Mouse (Mus musculus) lung, embryonic 16.5 days (tissue): Measurements from ENCODE around the gene Cops9. TPM values are rescaled to one million over a fixed set of nuclear protein-coding genes. Genes with fewer than 3 reads are reported as not detected.

Source experiments
- ATAC-seq: fragments of 200-750 bp; cut with Nextera tagmentation; 2 replicates; pipeline ENCODE4 v1.8.0; 2017; ENCODE audit warnings: low read depth, mild to moderate bottlenecking, moderate library complexity
- H3K27ac ChIP-seq: fragments of 300-500 bp; sonication (generic); 2 replicates; pipeline ENCODE4 v1.5.1; 2014; ENCODE audit warnings: mild to moderate bottlenecking, control low read depth, low read length
- H3K27me3 ChIP-seq: fragments of 300-500 bp; sonication (generic); 2 replicates; pipeline ENCODE4 v1.6.1; 2014; ENCODE audit warnings: low read depth, low read length, mixed read lengths; ENCODE audit not compliant: control insufficient read depth, insufficient read depth
- H3K36me3 ChIP-seq: fragments of 300-500 bp; sonication (generic); 2 replicates; pipeline ENCODE4 v1.6.1; 2014; ENCODE audit warnings: low read length; ENCODE audit not compliant: control insufficient read depth, insufficient read depth
- H3K4me1 ChIP-seq: fragments of 300-500 bp; sonication (generic); replicated peaks from 2 replicates; pipeline ENCODE4 v1.6.1; 2014; ENCODE audit warnings: low read length, mixed read lengths; ENCODE audit not compliant: control insufficient read depth, insufficient read depth
- H3K4me2 ChIP-seq: fragments of 300-500 bp; sonication (generic); 2 replicates; pipeline ENCODE4 v1.6.1; 2014; ENCODE audit warnings: low read depth, low read length, control low read depth
- H3K4me3 ChIP-seq: fragments of 300-500 bp; sonication (generic); 2 replicates; pipeline ENCODE4 v1.5.1; 2014; ENCODE audit warnings: mild to moderate bottlenecking, low read length, control low read depth
- H3K9ac ChIP-seq: fragments of 300-500 bp; sonication (generic); 2 replicates; pipeline ENCODE4 v1.6.1; 2014; ENCODE audit warnings: low read length, control low read depth
- H3K9me3 ChIP-seq: fragments of 300-500 bp; sonication (generic); 2 replicates; pipeline ENCODE4 v1.6.1; 2016; ENCODE audit warnings: low read length; ENCODE audit not compliant: control insufficient read depth
- WGBS: fragments of 180-500 bp; shearing (Covaris S2); extraction: QIAGEN DNeasy Blood & Tissue Kit; methylation state at CpG from one replicate; pipeline ENCODE4 v1.1.7; 2014; 5-methylcytosine and 5-hydroxymethylcytosine counted together
- polyA plus RNA-seq: library from polyadenylated mRNA; unstranded; fragments of >200 nt; fragmentation: Nextera tagmentation; extraction: Ambion mirVana; gene quantifications from 2 replicates; pipeline ENCODE4 v1.2.1, GENCODE M21; 2015

The Cops9 gene
- 386 and 399 TPM in 2 replicates for polyA plus RNA-seq

DNA sequence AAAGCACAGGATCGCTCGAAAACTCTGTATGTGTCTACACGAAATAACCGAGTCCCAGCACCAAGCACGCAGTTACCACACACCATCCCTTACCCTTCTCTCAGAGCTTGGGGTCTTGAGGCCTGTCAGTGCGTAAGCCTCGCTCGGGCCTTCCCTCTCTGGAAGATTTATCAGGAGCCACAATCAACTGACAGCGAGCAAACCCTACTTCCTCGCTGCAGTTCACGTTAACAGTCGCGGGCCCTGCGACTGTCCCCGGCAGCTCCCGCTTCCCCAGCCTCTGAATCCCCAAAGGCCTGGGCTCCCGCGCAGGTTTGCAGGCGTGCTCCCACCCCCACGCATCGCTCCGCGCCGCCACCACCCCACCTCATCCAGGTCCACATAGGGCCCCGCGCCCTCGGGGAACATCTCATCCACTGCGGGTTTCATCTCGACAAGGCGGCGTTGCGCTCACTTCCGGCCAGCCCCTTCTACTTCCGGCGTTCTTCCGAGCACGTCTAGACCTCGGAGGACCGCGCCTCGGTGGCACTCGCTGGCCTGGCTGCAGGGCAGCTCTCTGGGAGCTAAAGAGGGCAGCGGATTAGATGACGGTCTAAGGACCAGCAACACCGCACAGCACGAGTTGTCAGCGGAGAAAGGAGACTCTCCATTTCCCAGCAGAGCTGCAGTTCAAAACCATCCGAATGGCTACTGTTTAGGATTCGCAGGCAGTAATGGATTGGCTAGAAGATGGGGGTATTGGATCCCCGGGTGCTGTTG lies at the start of gene Cops9:
Gene Cops9 (minus strand): TSS at position 472 of the 759 bp plus-strand sequence.
- Histone ChIP-seq H3K4me3 (peak within 1 kb of the TSS; percentile 79), H3K4me2 (peak within 1 kb of the TSS; percentile 65), H3K4me1 (peaks cover 8% of the 10 kb centered on the region), H3K9ac (peak within 1 kb of the TSS; percentile 97), H3K27me3 (no peaks in the 10 kb centered on the region), H3K9me3 (no peaks in the 10 kb centered on the region), H3K27ac (peak within 1 kb of the TSS; percentile 61), H3K36me3 (peaks cover 10% of the 10 kb centered on the region)
- peak; percentile 95 for ATAC-seq
- 2% methylated on average over 50 of the region's 50 CpGs for WGBS

DNA sequence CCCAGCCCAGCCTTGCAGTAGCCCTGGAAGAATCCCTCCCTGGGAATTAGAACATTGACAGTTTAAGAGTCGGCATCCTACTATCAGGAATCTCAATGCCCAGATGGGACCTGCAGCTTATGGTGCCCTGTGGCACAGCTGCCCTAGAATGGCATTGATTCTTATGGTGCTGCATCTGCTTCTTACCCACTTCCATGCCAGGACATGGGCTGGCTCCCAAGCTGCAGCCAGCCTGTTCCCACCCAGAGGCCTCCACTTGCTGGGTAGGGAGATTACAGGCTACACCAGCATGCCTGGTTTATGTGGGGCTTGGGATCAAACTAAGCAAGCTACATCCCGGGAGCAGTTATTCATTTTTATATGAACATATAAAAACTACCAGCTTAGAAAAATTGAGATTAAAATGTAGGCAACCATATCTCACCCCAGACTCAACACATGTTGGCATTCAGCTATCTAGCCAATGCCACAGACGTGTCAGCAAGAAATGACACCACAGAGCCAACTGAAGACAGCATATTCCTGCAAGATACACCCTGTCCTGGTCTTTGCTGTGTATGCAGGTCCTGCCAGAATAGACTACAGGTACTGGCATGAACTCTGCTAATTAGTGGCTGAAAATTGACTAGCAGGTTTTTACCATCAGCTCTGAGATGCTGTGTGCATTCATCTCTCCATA lies 49.5 kb upstream of the Cops9 start:
- H3K9ac ChIP-seq, result no peak overlapping the region
- 65% methylated on average over 3 of the region's 3 CpGs for WGBS
- no peak overlapping the region for H3K27ac ChIP-seq
- H3K36me3 ChIP-seq, result no peaks in the 10 kb centered on the region
- no peaks in the 10 kb centered on the region for H3K4me1 ChIP-seq
- H3K4me3 ChIP-seq, result no peak overlapping the region
- no peak overlapping the region for H3K4me2 ChIP-seq
- no peaks in the 10 kb centered on the region for H3K27me3 ChIP-seq
- no peak for ATAC-seq
- H3K9me3 ChIP-seq, result no peaks in the 10 kb centered on the region

DNA sequence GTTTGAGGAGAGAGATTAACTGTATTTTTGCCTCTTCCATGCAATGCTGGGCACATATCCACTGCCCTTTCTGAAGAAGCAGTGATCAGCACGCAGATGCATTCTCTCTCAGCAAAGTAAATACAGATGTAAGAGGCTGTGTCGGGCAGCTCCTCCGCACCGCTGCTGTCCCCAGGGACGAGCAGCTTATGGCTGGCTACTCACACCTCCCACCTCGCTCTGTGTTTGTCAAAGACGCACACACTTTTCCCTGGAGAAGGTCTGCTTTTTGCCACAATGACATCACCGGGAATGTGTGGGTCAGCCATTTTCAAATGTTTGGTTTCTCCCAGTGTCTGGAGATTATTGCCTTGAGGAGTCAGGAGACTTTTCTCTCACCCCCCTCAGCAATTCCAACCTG lies 45.2 kb upstream of the Cops9 start:
- H3K4me2 ChIP-seq, result no peak overlapping the region
- H3K27me3 ChIP-seq, result no peaks in the 10 kb centered on the region
- H3K9ac ChIP-seq, result no peak overlapping the region
- H3K9me3 ChIP-seq, result no peaks in the 10 kb centered on the region
- no peak overlapping the region for H3K27ac ChIP-seq
- H3K4me1 ChIP-seq, result no peaks in the 10 kb centered on the region
- ATAC-seq, result no peak
- WGBS, result 18% methylated on average over 8 of the region's 8 CpGs
- no peaks in the 10 kb centered on the region for H3K36me3 ChIP-seq
- H3K4me3 ChIP-seq, result no peak overlapping the region

DNA sequence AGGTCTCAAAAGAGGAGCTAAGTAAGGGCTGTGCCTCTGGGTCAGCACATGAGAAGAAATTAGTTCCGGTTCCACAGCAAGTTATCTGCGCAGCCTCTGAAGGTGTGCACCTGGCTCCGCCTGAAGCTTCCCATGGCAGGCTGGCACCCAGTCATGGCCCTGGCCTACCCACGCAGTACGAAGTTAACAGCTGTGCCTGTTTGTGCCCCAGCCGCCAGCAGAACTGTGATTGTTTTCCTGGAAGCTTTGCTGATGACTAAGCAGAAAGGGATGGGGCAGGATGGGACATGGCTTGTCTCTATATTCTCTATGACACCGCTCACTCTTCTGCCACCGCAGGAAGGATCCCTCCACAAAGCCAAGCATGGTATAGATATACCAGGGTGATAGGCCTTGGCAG lies 41.4 kb upstream of the Cops9 start:
- no peak for ATAC-seq
- no peaks in the 10 kb centered on the region for H3K36me3 ChIP-seq
- no peak overlapping the region for H3K4me2 ChIP-seq
- no peaks in the 10 kb centered on the region for H3K4me1 ChIP-seq
- H3K9me3 ChIP-seq, result no peaks in the 10 kb centered on the region
- H3K4me3 ChIP-seq, result no peak overlapping the region
- H3K27ac ChIP-seq, result no peak overlapping the region
- 86% methylated on average over 8 of the region's 8 CpGs for WGBS
- H3K27me3 ChIP-seq, result no peaks in the 10 kb centered on the region
- no peak overlapping the region for H3K9ac ChIP-seq

DNA sequence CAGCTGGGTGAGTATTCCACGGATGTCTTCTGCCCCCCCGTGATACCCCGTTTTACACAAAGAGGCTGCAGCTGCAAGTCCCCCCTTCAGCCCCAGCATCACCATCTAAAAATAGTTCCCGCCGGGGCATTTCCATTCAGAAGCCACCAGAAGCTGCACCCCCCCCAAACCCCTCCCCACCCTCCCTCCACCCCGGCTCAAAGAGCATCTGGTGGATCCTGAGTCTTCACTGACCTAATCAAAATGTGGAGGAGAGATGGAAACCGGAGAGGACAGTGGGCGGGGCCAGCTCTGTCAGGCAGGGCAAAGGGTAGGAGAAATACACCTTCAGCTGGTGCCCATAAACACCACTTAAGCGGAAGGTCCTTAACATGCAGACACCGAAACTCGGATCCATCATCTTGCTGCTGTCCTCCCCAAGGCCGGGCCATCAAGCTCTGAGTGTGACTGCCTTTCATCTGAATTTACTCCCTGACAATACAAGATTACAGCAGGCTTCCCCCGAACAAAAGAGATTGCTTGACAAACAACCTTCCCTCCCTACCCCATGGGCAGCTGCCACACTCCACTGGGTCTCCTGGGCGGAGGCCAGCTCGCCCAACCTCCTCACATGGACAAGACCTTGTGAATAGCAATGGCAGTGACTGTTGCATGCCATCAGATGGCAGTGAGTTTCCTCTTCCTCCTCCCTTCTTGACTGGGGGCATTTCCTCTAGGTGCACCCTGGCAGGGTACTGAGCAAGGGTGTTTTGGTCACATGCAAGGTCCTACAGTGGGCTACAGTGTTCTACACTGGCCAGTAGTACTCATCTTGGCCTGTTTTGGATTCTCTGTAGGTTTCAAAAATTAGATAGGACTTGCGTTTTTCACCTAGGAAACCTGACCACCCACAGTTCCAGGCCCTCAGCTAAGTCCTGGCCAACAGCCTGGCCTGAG lies 39.2 kb upstream of the Cops9 start:
- H3K36me3 ChIP-seq, result no peaks in the 10 kb centered on the region
- no peak overlapping the region for H3K27ac ChIP-seq
- no peaks in the 10 kb centered on the region for H3K4me1 ChIP-seq
- WGBS, result 32% methylated on average over 16 of the region's 16 CpGs
- no peaks in the 10 kb centered on the region for H3K27me3 ChIP-seq
- no peak overlapping the region for H3K4me2 ChIP-seq
- H3K4me3 ChIP-seq, result no peak overlapping the region
- H3K9ac ChIP-seq, result no peak overlapping the region
- no peaks in the 10 kb centered on the region for H3K9me3 ChIP-seq
- no peak for ATAC-seq

DNA sequence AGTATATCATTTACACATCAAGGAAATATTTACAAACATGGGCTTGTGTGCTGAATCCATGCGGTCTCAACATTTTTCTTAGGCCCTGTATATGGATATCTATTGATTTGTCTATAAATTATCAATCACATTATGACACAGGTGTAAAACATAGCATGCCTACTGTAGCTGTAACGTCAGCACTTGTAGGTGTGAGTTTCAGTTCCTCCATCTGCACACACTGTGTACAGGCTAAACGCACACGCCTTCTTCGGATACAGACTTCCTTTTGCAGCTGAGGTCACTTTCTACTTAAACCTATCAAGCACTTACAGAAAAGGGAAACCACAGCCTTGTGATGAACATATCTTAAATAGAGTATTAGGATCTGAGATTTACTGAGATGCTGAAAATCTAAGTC lies 37.0 kb upstream of the Cops9 start:
- H3K27me3 ChIP-seq, result no peaks in the 10 kb centered on the region
- no peak overlapping the region for H3K27ac ChIP-seq
- no peaks in the 10 kb centered on the region for H3K9me3 ChIP-seq
- no peak overlapping the region for H3K4me2 ChIP-seq
- H3K4me3 ChIP-seq, result no peak overlapping the region
- ATAC-seq, result no peak
- H3K4me1 ChIP-seq, result no peaks in the 10 kb centered on the region
- H3K36me3 ChIP-seq, result no peaks in the 10 kb centered on the region
- WGBS, result 77% methylated on average over 5 of the region's 5 CpGs
- no peak overlapping the region for H3K9ac ChIP-seq

DNA sequence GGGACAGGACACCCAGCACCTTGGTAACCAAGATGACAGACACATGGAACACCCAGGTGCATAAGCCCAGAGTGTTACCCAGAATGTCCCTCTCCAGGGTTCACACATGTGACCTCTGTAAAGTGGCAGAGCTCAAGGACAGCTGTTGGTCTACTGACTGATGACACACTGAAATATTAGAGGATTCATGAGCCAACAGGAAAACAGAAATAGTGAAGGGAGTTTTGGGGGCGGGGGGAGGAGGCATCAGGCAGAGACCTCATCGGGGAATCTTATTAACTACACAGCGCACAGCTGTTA lies 34.8 kb upstream of the Cops9 start:
- no peak overlapping the region for H3K4me2 ChIP-seq
- WGBS, result 73% methylated on average over 3 of the region's 3 CpGs
- peak; percentile 57 for ATAC-seq
- no peak overlapping the region for H3K9ac ChIP-seq
- no peaks in the 10 kb centered on the region for H3K27me3 ChIP-seq
- H3K4me3 ChIP-seq, result no peak overlapping the region
- H3K36me3 ChIP-seq, result no peaks in the 10 kb centered on the region
- H3K4me1 ChIP-seq, result no peaks in the 10 kb centered on the region
- no peaks in the 10 kb centered on the region for H3K9me3 ChIP-seq
- H3K27ac ChIP-seq, result no peak overlapping the region

DNA sequence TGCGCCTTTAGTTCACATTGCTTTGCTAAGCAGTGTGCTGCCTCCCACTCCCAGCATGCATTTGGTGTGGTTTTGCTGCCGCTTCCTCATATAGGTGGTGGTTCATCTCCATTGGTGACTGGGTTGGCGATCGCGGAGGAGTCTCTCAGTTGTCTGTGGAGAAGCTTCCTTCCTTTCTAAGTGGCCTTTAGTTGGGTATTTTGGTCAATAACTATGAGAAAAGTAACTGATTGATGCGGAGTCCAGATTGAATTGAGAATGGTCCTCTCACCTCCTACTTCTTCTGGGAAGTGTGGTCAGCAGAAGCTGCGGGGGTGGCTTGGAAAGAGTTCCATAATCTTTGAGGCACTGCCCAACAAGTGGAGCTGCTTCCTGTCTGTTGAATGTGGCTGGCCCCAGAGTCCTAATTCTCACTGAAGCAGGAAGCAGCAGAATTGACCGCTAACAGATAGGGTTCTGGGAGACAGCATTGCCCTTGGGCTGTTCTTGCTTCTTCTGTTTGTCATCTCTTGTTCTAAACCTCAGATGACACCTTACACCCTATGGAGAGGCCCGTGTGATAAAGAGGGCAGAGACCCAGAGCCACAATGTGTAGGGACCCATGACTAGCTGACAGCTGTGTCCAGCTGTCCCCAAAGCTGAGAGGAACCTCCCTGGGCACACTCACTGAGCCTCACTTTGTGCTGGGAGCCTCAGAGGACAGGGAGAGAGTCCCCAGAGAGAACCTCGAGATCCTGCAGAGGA lies 34.3 kb upstream of the Cops9 start:
- H3K4me3 ChIP-seq, result no peak overlapping the region

More for the DNA sequence above, 34.3 kb upstream of the Cops9 start:
- peak; percentile 73 for ATAC-seq
- H3K4me1 ChIP-seq, result no peaks in the 10 kb centered on the region
- no peak overlapping the region for H3K27ac ChIP-seq
- H3K36me3 ChIP-seq, result no peaks in the 10 kb centered on the region
- no peak overlapping the region for H3K4me2 ChIP-seq
- no peak overlapping the region for H3K9ac ChIP-seq
- WGBS, result 65% methylated on average over 10 of the region's 10 CpGs
- H3K9me3 ChIP-seq, result no peaks in the 10 kb centered on the region
- H3K27me3 ChIP-seq, result no peaks in the 10 kb centered on the region
